Mouse (Mus musculus) retina, adult 2 months (tissue): ENCODE data around the gene Bola1.
A peak's percentile ranks its signal among the peaks of the same experiment; 100 is the strongest.
"Not testable (repeated sequence)": the region's sequence is repeated elsewhere in the genome, so short reads cannot be mapped to it uniquely, and the experiment has no call there.

ENCODE experiments used
- DNase-seq: peaks from one replicate; pipeline ENCODE4 v3.0.0-alpha.2; 2012; ENCODE audit warnings: low read depth, low spot score

Gene Bola1

GRCm38 (mm10) chr3:96219661-96220130 lies at the start of gene Bola1, which contains the start of gene Hist2h2ab:
Gene Bola1 (minus strand): TSS chr3:96219709.
Gene Hist2h2ab (plus strand): TSS chr3:96219865.
- no peak for DNase-seq

GRCm38 (mm10) chr3:96268776-96269378 lies 49.4 kb upstream of the Bola1 start:
- DNase-seq: not testable (repeated sequence)

- DNase-seq: no peak
Observed at GRCm38 (mm10) chr3:96268051-96268775, 48.7 kb upstream of the Bola1 start, which contains the start of gene Hist2h3b. Gene Hist2h3b (plus strand): TSS chr3:96268654.

- no peak for DNase-seq
Observed at GRCm38 (mm10) chr3:96267541-96267940, 48.0 kb upstream of the Bola1 start.

- DNase-seq: no peak
Observed at GRCm38 (mm10) chr3:96266132-96266710, 46.7 kb upstream of the Bola1 start.

GRCm38 (mm10) chr3:96264404-96264949 lies 45.0 kb upstream of the Bola1 start:
- DNase-seq: no peak

- no peak for DNase-seq
Observed at GRCm38 (mm10) chr3:96263558-96264403, 44.3 kb upstream of the Bola1 start.

- peak; percentile 89 for DNase-seq
Observed at GRCm38 (mm10) chr3:96262979-96263550, 43.6 kb upstream of the Bola1 start, which contains the start of gene Hist2h4. Gene Hist2h4 (minus strand): TSS chr3:96263311.

- DNase-seq: no peak
Observed at GRCm38 (mm10) chr3:96262216-96262875, 42.8 kb upstream of the Bola1 start.

- DNase-seq: no peak
Observed at GRCm38 (mm10) chr3:96261623-96262022, 42.1 kb upstream of the Bola1 start.

GRCm38 (mm10) chr3:96260220-96260619 lies 40.7 kb upstream of the Bola1 start:
- DNase-seq: no peak

- DNase-seq: no peak
Observed at GRCm38 (mm10) chr3:96257190-96257589, 37.7 kb upstream of the Bola1 start.

- no peak for DNase-seq
Observed at GRCm38 (mm10) chr3:96255926-96256593, 36.6 kb upstream of the Bola1 start.

GRCm38 (mm10) chr3:96254683-96255355 lies 35.3 kb upstream of the Bola1 start:
- no peak for DNase-seq

- DNase-seq: no peak
Observed at GRCm38 (mm10) chr3:96251787-96252186, 32.3 kb upstream of the Bola1 start.

- DNase-seq: no peak
Observed at GRCm38 (mm10) chr3:96250890-96251289, 31.4 kb upstream of the Bola1 start.

GRCm38 (mm10) chr3:96249034-96249345 lies 29.5 kb upstream of the Bola1 start:
- no peak for DNase-seq

GRCm38 (mm10) chr3:96248141-96249033 lies 28.9 kb upstream of the Bola1 start:
- no peak for DNase-seq
